Mouse (Mus musculus) right cerebral cortex, postnatal 14 days (tissue): Measurements from ENCODE around the gene Ifitm5.

Experiments used
- DNase-seq: peaks from one replicate; pipeline ENCODE4 v3.0.0; 2022

Ifitm5 gene

DNA sequence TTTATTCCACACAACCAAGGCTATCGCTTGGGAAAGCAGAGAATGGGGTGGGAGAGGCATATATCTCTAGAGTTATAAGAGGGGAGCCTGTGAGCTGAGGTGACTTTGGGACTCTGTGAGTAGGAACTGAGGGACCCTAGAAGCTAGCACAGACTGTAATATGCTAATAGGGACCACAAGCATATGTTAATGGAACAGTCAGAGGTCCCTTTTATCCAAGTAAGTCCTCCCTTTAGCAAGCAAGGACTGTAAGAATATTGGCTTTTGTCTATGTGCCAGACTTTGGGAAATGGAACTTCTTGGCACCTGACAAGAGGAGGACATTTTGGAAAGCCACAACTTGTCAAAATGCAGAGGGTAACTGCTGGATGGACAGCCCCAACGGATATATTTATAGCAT is 11.2 kb downstream of the Ifitm5 start:
- DNase-seq, result no peak

DNA sequence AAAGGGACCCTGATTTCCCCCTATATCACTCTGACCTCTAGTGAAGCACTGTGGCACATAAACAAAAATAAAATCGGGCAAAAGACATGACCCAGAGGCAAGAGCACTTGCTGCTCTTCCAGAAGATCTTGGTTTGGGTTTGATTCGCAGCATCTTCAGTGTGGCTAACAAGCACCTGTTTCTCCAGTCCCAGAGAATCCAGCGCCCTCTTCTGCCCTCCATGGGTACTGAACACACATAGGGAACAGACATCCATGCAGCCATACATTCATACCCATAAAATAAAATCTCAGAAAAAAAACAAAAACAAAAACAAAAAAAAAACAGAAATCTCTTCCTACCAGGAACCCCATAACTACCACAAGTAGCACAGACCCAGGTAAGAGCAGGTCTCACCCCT is 11.7 kb downstream of the Ifitm5 start:
- DNase-seq, result no peak

DNA sequence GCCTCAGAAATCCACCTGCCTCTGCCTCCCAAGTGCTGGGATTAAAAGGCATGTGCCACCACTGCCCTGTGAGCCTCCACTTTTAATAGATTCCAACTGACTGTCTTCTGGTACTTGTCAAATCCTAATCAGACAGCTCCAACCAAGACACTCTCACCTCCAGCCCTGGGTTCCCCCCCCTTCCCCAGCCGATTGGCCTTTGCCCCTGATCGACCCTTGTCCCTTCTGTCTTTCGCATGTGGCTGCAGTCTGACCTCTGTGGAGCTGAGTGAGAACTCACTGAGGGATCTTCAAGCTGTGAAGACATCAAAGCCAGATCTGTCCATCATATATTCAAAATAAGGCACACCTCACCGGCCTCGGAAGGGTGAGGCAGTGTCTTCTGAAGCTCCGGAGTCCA is 22.9 kb downstream of the Ifitm5 start:
- DNase-seq, result no peak

DNA sequence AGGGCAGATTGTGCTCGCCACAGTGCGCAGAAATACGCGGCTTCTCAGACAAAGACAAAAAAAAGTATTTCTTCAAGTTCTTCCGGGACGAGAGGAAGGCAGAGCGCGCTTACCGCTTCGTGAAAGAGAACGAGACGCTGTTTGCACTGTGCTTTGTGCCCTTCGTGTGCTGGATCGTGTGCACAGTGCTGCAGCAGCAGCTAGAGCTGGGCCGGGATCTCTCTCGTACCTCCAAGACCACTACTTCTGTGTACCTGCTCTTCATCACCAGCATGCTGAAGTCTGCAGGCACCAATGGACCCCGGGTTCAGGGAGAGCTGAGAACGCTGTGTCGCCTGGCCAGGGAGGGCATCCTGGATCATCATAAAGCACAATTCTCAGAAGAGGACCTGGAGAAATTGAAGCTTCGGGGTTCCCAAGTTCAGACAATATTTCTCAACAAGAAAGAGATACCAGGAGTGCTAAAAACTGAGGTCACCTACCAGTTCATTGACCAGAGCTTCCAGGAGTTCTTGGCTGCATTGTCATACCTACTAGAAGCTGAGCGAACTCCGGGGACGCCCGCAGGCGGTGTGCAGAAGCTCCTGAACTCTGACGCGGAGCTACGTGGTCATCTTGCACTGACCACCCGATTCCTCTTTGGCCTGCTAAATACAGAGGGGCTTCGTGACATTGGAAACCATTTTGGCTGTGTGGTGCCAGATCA is 26.9 kb downstream of the Ifitm5 start:
- DNase-seq, result no peak

DNA sequence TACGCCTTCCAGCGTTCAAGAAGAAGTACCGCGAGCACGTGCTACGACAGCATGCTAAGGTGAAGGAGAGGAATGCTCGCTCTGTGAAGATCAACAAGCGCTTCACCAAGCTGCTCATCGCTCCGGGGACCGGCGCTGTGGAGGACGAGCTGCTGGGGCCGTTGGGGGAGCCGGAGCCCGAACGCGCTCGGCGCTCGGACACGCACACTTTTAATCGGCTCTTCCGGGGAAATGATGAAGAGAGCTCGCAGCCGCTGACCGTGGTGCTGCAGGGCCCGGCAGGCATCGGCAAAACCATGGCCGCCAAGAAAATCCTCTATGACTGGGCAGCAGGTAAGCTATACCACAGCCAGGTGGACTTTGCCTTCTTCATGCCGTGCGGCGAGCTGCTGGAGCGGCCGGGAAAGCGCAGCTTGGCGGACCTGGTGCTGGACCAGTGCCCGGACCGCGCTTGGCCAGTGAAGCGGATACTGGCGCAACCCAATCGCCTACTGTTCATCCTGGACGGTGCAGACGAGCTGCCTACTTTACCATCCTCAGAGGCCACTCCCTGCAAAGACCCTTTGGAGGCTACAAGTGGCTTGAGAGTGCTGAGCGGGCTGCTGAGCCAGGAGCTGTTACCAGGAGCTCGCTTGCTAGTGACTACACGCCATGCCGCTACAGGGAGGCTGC is 27.6 kb downstream of the Ifitm5 start:
- DNase-seq, result peak; percentile 36

DNA sequence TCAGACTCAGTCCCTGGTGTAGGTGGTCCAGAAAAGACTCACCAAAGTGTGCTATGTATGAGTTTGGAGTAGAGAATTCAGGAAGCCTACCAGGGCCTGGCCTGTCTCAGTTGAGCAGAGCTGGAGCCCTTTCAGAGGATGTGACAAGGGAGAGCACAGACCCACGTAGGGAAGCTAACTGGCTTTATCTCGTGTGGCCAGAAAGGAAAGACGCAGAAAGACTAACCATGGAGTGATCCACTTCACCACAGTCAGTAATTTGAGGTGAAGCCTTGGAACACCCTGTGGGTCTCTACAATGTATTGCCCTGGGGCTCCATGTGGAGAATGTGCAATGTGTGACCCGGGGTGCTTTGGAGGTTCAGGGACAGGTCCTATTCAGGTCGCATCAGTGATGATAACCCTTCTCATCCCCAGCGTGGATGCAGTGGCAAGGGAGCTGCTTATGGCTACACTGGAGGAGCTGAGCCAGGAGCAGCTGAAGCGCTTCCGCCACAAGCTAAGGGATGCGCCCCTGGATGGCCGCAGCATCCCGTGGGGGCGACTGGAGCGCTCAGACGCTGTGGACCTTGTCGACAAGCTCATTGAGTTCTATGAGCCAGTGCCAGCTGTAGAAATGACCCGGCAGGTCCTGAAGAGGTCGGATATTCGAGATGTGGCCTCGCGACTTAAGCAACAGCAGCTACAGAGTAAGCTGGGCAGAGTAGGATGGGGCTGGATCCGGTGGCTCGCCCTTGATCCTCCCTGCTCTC is 28.7 kb downstream of the Ifitm5 start:
- DNase-seq, result no peak

DNA sequence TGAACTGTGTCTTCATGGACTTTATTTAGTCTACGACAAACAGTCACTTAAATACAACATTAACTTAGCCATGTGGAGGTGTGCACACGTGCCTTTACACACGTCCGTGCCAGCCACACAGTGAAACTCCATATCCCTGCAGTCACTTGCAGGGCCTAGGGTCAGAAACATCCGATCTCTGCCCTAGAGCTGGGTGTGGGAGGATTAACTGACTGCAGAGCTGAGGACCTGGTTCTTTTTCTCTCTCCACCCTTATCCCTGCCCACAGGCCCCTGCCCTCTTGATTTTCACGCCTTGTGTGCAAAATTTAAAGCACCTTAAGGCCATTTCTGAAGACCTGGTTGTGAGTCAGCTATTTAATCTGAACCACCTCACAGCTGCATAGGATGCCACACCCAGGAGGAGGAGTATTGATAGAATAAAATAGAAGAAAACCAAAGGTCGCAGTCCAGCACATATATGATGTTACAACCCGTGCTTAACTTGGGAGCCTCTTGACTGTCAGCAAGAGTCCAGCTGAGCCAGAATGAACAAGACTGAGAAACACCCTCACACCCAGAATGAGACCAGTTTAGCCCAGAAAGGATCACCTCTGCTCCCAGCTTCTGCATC is 29.6 kb downstream of the Ifitm5 start, which contains the start of gene Nlrp6:
Gene Nlrp6 (plus strand): TSS at position 485 of the 612 bp plus-strand sequence.
- no peak for DNase-seq

DNA sequence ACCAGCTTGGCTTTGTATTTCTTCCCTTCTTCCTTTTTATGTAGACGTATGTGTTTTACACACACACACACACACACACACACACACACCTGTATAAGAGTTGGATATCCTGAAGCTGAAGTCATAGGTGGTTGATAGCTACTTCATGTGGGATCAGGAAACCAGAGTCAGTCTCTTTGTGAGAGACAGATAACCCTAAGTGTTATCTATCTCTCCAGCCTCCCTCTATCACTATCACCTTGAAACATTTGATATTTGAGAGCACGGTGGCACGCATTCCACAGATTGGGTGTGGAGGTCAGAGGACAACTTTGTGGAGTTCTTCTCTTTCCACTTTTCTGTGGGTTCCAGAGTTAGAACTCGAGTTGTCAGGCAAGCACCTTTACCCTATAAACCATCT is 30.2 kb downstream of the Ifitm5 start:
- no peak for DNase-seq

DNA sequence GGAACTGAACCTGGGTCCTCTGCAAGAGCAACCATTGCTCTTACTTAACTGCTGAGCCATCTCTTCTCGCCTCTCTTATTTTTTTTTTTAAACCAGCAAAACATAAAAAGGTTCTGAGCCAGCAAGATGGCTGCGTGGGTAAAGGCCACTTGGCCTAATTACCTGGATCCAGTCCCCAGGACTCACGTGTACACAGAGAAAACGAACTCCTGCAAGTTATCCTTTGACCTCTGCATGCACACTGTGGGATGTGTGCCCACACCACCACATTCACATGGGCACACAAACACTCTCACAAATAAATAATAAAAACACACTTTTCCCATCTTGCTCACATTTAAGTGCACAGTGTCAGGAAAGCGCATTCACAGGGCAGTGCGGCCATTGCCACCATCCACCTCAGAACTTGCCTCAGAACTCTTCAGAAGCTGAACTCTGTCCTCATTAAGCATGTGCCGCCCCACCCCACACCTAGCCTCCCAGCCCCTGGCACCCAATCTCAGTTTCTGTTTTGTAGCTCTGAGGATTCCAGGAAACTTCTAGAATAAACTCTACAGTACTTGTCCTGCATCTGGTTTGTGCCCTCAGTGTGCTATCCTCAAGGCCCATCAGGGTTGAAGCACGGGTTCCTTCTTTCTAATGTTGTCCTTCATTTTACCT is 35.9 kb downstream of the Ifitm5 start:
- DNase-seq, result no peak

DNA sequence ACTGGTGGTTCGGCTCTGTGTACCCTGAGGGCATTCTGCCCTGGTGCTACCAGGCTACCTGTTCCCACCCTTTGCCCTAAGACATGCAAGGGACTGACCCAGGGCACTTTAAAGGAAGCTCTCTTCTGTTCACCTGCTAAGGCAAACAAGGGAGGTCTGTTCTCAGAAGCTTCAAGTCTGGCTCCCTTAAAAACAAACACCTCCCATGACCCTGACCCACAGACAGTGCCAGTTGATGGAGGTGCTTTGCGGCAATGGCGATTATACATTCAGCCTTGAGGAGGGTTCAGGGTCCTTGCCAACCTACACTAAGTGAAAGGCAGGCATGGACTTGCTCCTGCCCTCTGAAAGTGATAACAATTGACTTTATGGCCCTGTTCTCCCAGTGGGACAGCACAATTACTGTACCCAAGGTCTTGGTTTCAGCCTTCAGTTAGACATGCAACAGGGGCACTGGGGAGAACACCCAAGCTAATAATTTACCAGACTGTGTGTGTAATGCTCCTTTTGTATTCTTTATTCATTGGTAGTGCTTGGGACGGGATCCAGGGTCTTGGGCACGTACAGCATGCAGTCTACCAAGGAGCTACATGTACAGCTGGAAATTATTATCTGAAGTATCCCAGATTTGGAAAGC is 37.1 kb downstream of the Ifitm5 start:
- DNase-seq, result no peak

DNA sequence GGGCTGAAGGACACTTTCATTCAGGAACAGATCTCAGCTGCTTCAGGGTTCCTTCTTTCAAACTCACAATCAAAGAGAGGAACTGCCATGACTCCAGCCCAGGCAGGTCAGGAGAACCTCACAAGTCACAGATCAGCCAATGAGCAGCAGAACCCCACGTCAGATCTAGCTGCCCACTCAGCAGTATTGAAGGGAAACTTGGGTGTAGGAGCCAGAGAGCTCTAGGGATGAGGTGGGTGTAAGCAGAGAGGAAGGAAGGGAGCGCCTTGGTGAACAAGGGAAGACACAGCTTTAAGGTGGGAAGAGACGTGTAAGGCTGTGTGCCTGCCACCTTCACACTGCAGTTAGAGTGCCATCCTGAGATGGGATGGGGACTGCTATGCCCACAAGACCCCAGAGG is 37.8 kb downstream of the Ifitm5 start:
- DNase-seq, result no peak

DNA sequence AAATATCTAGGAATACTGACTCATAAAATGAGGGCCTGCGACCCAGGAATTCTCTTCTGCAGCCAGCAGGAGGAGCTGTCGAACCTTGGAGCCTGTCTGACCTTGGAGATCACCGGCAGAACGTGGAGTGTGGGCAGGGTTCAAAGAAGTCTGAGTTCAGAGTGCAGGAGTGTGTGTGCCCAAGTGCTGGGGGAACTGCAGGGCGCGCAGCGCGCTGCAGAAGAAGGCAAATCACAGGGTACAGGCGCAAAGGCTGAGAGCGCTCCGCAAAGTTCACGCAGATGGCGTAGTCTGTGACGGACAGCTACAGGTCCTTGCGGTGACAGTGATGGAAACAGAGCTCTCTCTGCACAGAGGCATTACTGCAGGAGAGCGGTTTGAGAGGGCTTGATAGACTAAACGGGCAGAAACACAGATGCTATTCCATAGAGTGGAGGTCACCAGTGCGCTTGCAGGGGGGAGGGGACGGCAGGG is 41.4 kb downstream of the Ifitm5 start:
- DNase-seq, result peak; percentile 62

DNA sequence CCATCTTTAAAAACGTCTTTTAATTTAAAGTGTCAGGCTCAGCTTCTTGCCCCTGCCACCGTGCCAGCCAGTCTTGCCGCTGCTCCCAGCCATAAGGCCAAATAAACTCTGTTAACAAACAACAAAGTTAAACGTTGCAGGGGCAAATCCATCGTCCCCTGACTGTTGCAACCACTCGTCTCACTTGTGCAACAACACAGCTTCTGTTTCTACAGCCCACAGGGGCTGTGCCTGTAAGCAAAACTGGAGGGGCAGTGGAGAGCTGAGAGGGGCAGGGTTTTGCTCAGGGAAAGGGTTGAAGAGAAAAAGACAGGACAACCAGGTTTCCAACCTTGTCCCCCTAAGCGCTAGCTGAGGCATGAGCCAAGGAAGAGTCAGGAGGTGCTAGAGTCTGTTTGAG is 41.9 kb downstream of the Ifitm5 start:
- no peak for DNase-seq

DNA sequence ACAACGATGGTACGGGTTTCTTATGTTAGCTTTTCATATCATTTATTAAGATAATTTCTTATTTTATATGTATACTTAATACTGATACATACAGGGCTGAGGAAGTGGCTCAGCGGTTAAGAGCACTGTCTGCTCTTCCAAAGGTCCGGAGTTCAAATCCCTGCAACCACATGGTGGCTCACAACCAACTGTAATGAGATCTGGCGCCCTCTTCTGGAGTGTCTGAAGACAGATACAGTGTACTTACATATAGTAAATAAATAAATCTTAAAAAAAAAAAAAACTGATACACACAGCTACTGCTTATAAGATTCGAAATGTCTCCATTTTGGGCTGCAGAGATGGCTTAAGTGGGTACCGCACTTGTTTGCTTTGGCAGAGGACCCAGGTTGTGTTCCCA is 42.4 kb downstream of the Ifitm5 start:
- no peak for DNase-seq

DNA sequence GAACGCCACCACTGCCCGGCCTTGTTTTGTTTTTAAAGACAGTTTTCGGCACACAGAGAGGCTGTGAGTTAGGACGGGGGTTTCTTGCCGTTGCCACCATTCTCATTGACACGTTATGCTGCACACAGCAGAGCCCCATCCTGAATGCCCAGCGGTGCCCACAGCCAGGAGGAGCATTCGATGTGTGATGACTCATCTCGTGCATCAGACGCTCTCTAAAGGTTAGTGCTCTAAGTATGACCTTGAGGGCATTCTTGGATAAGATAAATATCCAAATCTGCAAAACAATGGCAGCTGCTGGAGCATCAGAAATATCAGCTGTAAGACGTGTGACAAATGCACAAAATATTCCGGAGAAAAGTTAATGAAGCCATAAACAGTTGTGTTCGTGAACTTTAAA is 43.0 kb downstream of the Ifitm5 start:
- no peak for DNase-seq

DNA sequence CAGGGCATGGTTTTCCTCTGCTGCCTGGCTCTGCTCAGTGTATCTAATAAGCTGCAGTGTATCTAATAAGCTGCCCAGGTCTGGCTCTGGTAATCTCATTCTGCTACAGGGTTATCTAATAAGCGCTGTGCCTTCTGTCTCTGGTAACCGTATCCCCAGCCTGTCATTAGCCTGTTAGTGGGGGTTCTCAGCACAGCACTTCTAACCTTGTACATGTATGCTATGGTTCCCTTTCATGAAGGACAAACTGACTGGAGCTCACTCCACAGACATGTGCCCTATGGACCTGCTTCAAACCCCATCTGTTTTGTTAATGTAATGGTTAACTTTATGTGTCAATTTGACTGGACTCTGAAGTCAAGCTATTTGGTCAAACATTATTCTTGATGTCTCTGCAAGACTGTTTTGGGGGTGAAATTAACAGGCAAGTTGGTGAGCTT is 44.4 kb downstream of the Ifitm5 start:
- no peak for DNase-seq

DNA sequence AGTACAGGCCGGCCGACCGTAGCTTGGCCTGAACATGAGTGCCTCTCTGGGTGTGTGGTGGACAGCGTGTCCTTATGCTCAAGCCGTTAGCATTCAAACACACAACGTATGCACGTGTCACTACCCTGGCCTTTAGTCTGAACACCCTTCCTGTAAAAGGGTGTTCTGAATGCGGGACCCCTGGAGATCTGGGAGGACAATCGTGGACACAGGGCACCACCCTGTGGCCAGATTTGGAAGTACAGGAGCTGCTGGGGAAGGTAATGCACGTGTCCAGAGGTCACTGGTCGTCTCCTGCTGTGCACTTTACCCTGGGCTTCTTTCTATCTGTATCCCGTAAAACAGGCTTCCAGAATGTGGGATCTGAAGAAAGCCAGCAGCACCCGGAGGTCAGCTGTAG is 46.9 kb downstream of the Ifitm5 start:
- peak; percentile 80 for DNase-seq

DNA sequence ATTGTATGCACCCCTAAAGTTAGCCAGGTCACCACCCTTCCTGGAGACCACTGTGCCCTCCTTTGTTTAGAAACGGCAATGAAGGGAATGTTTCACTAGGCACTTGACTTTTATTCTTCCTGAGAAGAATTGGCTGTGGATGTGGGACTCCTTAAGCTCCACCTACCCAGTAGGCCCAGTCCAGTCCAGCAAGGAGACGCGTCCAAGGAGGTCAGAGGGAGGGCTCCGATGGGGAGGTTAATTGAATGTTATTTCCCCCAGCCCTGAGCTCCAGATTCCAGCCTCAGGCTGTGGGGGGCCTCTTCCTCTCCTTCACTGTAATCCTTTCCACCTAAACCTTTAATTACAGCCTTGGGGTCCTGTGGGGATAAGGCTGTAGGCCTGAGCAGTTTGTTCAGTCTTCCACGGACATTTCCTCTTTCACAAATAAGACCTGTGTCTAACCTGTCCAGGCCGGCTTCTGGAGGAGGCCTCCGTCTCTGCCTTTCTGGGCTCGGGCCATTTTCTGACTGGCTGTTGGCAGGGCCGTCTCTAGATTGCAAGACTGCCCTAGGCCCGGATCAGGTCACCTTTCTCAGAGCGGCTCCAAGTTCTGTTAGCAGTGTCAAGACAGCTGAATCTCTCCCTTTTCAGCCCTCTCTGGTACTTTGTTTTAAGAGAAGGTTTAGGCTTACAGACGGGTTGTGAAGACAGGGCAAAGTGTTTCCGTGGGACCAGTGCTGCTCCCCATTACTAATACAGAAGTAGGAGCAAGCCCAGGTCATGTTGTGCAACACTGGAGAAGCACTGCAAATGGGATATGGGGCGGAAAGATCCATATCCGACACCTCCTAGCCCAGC is 47.8 kb downstream of the Ifitm5 start:
- DNase-seq, result no peak

DNA sequence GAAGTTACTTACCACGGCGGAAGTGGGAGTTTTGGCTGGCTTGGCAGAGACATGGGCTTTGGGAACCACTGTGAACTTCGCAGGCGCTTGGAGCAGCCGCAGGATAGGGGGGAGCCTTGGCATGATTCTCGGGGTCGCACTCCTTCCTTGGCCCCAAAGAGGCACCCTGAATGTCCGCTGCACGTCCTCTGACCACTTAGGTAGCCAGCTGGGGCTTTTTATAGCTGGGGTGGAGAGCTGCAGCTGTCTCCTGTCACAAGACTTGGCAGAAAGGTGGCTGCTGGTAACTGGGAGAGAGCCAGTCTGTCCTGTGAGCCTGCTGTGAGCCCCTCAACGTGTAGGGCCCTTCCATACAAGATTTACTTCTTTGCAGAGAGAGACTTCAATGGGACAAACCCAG is 49.9 kb downstream of the Ifitm5 start, which contains the start of gene Cox8b:
Gene Cox8b (minus strand): TSS at position 227 of the 400 bp plus-strand sequence.
- no peak for DNase-seq

DNA sequence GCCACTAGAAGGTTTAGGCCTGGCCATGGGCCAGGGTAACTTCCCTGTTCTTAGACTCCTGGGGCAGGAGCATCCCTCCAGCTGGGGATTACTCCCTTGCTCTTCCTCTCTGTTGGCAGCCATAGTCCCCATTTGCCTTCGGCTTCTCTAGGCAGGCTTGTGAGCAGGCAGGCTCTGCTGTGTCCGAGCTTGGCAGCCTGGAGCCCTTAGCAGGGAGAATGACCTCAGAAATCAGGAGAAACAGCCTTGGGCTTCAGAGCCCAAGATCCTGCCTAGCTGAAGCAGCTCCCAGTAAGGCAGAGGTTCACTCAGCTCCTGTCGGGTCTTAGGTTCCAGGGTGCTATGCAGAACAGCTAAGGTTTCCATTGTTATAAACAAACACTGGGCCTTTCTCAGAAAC is 51.0 kb downstream of the Ifitm5 start:
- no peak for DNase-seq
